Mouse (Mus musculus) heart, adult 8-10 months (tissue): ENCODE results near the gene Avil. TPM values are rescaled to one million over a fixed set of nuclear protein-coding genes. Genes with fewer than 3 reads are reported as not detected.

Source experiments
- DNase-seq: peaks from one replicate; pipeline ENCODE4 v3.0.0; 2022; ENCODE audit warnings: low spot score
- total RNA-seq, 4 experiments: library from RNA; stranded (reverse); gene quantifications; 2 replicates each; pipeline ENCODE4 v1.2.4; 2022

The Avil gene
- total RNA-seq, 4 experiments from 2014 or later, result 0.32 to 0.87 (median 0.42) TPM

DNA sequence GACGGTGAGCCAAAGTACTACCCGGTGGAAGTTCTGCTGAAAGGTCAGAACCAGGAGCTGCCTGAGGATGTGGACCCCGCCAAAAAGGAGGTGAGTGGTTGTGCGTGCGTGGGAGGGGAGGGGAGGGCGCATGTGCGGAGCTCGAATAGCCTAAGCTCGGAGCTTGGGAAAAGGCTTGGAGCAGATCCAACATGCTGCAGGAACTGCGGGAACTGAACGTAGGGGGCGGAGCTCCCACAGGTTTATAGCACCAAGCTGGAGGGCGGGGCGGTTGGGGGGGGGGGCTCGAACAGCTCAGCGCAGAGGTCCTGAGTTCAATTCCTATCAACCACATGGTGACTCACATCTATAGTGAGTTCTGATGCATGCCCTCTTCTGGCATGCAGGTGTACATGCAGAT, 17.9 kb downstream of the Avil start:
- no peak for DNase-seq

DNA sequence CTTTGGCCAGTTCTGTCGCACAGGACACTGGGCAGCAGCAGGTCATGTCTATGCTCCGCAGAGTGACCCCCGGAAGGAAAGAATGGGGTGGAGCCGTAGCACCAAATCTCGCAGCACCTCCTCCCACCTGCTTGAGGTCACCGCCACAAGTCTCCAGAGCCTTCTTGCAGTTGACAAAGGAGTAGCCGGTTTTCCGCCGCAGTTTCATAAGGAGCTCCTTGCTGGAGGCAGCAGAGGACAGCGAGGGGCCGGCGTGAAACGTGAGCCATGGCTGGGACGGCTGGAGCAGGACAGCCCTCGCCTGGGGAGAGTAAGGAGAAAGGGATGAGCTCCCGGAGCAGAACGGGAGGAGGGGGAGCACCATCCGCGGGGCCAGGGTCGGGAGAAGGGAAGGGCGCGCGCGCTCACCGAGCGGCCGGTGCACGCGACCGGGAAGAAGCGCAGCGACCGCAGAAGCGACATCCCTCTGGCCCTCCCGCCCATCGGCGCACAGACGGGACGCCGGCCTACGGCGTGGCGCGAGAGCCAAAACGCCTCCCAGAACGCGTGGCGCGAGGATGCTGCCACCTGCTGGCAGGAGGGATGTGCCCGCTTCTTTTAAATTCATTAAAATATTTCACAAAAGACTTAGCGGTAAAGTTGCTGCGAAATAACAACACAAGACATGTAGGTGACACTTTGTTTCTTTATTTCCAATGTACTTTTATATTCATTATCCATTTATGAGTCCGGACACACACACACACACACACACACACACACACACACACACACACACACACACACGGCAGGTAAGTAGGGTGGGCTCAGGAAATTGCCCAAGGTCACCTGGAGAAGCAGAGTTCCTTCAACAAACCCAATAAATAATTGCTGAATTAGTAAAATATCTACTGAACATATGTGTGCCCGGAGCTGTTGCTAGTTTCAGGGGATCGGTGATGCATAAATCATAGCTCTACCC, 30.1 kb downstream of the Avil start, which contains the start of gene Tsfm:
Gene Tsfm (minus strand): TSS at position 505 of the 961 bp plus-strand sequence.
- peak; percentile 90 for DNase-seq

DNA sequence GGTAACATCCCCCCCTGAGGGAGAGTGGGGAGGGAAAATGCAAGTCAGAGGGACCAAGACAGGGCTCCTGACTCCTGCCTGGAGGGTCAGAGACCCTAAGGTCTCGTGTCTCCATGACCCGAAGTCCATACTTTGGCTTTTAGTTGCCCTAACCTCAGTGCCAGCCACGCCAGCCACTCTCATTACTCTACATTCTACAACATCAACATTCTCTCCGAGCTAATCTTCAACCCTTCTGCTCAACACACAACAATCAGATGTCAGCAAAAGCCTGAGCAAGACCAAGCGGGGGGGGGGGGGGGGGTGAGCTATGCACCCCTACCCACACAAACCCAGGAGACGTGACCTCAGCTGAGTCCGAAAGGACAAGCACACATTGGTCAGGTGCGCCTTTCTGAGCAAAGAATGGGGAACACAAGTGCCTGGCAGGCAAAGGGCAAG, 32.8 kb downstream of the Avil start:
- DNase-seq, result no peak

DNA sequence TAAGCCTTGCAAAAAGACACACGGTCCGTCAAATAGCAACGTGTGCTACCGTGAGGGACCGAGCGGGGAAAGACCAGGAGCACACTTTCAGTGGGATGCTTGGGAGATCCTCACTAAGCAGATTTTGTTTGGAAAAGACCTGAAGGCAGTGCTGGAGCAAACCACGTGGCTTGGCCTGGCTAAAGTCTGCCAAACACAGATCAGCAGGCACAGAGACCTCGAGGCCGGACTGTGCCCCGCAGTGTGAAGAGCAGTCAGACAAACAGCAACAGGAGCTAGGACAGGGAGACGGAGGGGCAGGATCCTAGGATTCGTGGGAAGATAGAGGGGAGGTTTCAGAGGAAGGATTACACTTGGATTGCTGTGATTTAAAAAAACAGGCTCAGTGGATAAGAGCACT, 35.8 kb downstream of the Avil start:
- no peak for DNase-seq

DNA sequence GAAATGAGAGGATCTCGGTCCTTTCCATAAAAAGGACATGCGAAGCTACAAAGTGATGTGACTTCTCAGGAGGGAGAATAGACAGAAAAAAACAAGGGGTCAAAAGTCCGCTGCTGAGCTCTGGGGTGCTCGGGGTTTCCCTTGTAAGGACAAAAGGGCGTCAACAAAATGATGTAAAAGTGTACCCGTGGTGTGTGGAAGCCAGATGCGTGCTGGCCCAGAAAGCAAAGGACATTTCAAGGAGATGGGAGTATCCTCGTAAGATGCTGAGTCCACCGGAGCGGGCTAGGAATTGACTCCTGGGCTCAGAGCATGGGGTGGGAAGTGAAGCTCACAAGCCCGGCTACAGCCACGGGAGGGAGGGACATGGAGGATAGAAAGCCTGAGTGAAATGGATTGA, 37.1 kb downstream of the Avil start:
- DNase-seq, result no peak

DNA sequence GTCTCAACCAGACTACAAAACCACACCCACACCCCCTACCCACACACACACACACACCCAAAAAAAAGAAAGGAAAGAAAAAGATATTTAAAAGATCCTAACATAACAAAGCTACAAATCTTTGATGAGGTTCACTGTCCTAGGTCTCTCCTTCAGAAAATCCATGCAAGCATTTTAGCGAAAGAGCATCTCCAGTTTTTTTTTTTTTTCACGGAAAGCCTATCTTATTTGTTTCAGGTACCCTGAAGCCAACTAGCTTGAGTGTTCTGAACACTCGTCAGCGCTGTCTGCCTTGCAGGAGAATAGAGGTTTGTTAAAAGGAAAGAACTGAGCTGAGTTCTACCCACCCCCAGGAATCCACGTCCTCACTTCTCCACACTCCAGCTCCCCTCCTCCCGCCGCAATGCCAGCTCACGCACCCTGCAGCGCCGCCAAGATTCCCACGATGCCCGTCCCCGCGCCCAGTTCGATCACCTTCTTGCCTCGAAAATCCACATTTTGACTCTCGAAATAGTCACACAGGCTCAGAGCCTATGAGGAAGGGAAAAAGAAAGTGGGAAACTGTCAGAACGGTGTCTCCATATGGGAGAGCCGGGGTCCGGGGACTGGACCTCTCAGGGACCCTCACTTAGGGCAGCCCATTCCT, 40.2 kb downstream of the Avil start:
- no peak for DNase-seq

DNA sequence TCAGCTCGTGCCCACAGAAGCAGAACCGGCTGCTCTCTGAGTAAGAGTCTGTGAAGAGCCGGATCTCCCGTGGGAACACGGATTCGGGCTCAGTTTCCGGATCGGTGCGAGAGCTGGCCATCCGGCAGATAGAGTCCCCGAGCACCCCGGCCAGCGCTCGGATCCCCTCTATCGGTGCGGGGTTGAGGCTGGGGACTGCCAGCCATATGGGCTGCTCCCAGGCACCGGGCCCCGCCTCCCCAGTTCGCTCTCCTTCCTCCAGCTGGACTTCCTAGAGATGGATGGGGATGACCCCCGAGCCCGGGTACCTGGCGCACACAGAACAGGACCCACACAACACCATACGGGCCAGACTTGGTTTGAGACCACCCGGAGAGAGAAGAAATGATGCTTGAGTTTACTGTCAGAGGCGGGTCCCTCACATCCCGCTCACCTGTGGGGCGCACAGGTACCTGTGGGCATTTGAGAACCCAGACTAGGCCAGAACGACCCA, 40.8 kb downstream of the Avil start, which contains the start of the genes Mettl1 and Eef1akmt3:
Gene Mettl1 (plus strand): TSS at position 141 of the 493 bp plus-strand sequence.
Gene Eef1akmt3 (minus strand): TSS at position 240 of the 493 bp plus-strand sequence.
- no peak for DNase-seq

DNA sequence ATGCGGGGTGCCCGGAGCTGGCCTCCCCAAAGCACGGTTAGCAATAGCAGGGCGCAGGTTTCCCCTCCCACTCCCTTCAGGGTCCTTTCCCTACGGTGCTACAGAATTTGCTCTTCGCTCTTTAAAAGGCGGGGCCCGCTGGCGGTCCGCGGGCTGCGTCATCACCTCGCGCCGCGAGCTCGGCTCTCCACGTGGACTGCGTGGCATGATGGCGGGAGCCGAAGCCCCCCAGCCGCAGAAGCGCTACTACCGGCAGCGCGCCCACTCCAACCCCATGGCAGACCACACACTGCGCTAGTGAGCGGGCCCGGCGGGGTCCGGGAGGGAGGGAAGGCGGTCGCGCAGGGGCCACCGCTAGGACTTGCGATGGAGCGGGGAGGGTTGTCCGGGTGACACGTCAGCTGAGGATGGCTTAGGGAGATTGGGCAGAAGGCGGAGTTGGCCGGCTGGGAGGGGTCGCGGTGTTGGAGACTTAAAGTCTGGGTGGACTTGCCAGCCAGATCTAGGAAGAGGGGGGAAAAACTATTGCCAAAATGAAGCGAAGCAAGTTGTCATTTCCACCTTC, 41.3 kb downstream of the Avil start:
- DNase-seq, result peak; percentile 86

DNA sequence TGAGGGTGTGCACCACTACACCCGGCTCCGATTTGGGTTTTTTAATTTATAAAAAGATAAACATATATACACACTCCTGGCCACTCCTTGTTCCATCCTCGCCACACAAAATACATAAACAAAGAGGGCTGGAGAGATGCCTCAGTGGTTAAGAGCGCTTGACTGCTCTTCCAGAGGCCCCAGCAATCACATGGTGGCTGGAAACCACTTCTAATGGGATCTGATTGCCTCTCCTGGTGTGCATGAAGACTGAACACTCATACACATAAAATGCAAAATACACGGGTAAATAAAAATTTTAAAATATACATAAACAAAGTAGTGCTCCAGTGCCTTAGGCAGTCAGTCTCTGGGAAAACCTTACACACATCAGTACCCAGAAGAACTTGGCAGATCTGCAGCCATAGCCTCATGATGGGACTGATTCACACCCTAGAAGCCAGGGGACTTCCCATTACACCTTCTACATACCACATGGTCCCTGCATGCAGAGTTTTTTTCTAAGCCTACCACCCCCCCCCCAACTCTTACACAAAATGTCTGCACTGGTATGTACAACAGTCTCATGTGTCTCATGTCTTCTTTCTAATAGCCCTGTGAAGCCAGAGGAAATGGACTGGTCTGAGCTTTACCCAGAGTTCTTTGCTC, 42.1 kb downstream of the Avil start:
- no peak for DNase-seq

DNA sequence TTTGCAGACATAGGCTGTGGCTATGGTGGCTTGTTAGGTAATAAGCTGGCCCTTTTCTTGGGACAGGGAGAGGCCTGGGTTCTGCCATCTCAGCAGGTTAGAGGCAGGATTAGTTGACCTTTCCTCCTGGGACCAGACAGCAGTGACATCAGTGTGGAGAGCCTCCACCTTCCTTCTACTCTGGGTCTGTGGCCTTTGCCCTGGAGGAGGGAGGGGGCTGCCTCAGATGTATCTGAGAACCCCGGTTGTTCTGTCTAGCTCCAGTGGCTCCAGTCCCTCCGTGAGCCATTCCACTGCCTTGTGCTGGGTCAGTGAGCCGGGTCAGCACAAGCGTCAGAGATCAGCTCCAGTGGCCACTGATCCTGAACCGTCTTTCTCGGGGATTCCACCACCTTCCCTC, 42.7 kb downstream of the Avil start:
- no peak for DNase-seq

DNA sequence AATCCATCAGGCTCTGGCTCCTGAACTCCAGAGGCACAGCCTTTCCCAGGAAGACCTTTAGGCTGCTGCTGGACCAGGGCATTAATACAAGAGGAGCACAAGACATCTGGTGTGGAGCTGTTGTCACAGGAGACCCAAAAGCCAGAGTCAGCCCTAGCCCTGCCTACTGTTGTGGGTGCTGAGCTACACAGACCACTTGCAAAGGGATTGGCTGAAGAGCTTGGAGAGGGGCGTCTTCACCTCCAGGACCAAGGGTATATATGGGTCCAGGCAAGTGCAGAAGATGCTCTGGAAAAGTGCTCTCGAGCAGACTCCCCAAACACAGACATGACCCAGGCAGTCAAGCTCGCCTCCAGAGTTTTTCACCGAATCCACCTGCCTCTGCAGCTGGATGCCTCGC, 47.4 kb downstream of the Avil start, which contains the start of gene Cyp27b1:
Gene Cyp27b1 (plus strand): TSS at position 297 of the 400 bp plus-strand sequence.
- no peak for DNase-seq

DNA sequence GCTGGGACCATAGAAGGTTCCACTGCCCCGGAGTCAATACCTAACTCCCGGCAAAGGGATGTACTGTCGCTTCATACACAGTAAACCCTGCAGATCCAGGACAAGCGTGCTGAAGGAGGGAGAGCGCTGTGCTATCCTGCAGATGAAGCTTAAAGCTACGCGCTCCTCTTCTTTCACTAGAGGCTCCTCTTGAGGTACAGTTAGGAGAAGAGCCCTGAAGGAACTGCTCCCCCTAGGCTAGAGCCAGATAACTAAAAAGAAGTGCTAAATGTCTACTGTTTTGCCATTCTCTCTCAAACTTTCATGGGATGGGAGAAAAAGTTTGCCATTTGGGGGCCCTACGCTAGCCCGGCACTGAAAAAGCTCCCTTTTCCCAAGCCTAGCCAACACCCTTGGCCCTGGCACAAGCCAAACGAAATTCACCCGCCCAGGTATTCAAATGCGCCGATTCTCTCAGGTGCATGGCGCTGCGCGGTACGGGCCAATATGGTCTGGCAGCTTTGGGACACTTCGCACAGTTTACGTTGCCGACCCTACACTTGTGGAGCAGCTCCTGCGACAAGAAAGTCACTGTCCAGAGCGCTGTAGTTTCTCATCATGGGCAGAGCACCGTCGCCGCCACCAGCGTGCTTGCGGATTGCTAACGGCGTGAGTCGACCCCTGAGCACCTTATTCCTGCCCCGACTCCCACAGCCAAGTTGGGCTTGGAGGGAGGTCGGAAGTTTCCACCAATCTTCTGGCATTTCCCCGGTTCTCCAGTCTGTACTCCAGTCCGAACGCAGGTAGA, 48.3 kb downstream of the Avil start:
- DNase-seq, result no peak

DNA sequence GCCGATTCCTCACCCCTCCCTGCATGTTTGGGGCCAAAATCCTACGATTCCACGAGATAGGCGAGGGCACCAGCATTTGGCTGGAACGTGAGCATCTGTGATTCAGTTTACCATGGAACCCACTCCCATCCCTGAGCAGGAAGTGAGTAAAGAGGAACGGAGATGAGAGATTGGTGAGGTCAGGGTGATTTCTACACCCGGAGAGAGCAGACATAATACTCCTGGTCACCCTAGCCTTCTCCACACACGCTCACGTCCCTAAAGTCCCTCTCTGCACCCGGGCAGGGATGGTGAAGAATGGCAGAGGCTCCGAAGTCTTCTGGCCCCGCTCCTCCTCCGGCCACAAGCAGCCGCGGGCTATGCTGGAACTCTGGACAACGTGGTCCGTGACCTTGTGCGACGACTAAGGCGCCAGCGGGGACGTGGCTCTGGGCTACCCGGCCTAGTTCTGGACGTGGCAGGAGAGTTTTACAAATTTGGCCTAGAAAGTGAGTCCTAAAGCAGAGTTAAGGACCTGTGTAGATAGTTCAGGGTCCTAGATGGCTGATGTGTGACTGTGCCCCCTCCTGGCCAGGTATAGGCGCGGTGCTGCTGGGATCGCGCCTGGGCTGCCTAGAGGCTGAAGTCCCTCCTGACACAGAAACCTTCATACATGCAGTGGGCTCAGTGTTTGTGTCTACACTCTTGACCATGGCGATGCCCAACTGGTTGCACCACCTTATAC, 49.0 kb downstream of the Avil start:
- no peak for DNase-seq

DNA sequence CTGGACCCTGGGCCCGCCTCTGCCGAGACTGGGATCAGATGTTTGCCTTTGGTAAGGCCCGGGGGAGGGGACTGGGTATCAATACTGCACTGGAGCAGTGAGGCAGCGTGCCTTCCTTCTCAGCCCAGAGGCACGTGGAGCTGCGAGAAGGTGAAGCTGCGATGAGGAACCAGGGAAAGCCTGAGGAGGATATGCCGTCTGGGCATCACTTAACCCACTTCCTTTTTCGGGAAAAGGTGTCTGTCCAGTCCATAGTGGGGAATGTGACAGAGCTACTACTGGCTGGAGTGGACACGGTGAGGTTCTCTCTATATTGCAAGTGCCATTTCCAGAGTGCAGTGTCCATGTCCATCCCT, 49.6 kb downstream of the Avil start:
- DNase-seq, result no peak

DNA sequence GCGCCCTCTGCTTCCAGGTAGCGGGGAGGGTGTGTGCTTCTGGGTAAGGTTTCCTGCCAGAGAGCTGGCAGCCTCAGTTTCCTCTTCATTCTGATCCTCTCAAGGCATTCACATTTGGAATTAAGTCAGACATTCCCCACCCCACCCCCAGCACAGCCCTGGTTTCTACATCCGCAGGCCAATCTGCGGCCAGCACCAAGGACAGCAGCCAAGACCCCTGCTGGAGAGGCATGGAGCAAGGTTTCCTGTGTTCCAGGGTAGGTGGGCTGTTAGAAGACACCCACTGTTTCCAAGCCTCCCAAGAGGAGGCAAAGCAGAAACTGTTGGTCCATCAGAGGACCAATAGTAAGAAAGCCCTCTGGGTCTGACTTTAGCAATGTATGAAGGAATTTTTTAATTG, 54.1 kb downstream of the Avil start:
- DNase-seq, result no peak

DNA sequence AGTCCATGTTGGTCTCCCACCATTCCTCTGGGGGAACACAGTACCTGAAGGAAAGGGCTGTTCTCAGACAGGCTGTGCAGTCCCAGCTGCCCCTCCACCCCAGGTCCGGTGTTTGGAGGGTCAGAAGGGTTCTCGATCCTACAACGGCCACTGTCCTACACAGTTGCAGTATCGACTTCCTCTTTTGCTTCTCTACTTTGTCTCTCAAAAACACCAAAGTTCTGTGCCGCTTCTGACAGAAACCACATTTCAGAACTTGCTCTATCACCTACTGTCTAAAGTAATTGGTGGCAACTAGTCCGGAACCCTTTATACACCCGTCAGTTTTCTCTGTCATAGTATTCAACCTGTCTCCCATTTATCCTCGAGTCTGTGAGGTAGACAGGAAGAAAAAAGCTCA, 54.9 kb downstream of the Avil start:
- DNase-seq, result no peak

DNA sequence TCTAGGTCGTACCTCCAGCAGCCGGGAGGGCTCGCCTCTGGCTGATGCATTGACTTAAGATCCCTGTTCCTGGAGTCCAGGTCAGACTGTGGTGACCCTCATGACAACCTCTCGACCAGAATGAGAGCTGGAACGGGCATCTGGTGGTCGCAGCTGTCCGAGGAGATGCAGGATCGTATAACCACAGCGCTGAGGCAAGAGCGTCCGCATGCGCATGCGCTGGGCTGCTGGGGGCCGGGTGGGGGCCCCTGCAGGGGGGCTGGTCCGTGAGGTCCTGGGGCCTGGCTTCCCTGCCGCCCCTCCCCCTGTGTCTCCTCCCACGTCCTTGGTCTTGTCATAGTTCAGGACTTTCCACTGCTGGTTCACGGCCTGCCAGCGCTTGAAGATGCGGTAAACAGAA, 56.0 kb downstream of the Avil start:
- DNase-seq, result no peak

DNA sequence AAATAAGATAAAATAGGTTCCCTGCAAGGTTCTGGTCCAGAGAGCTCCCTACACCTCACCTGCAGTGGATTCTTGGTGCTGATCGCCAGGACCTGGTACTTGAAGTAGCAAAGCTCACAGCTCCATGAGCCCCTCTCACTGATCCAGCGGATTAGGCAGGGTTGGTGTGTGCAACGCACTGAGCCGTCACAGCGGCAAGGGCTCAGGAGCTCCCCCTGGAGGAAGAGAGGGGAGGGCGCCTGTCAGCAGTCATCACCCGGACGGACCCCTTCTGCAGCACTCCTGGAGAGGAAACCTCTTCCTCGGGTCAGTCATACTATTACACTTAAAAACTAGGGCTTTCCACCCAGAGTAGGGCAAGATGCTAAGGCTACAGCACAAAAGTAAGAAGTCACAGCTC, 57.7 kb downstream of the Avil start:
- DNase-seq, result peak; percentile 68

DNA sequence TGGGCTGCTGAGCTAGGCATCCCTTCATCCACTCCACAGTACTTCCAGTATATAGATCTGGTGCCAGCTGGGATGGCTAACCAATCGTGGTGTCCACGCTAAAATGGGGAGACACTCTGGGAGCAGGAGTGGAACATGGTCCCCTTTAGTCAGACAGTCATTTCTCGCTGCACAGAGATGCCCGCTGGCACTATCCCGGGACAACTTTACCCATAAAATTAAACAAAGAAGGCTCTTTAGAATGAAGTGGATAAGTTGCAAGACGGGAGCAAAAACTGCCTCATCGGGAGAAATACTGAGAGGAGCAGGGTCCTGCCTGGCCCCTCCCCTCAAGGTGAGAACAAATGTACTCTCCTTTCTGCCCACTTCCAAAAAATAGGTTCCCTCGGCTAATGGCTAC, 58.2 kb downstream of the Avil start:
- DNase-seq, result no peak
